Comparison of ENCODE assay signal across 8 mouse cellular contexts in genomic region chr10:76237341-76238225, GRCm38 (mm10). TPM values are rescaled to one million over a fixed set of nuclear protein-coding genes. Genes with fewer than 3 reads are reported as not detected.
DNase-seq lines count a peak whose midpoint lies in the region; ATAC-seq lines count a peak whose summit lies in the region.

Gene Prmt2, minus strand, starts transcription at chr10:76237865.

- WGBS in forebrain, embryonic 14.5 days, result under 1% methylated on average over 47 of the region's 47 CpGs
- WGBS in neural tube, embryonic 15.5 days, result under 1% methylated on average over 47 of the region's 47 CpGs

- H3K36me3 ChIP-seq in forebrain, embryonic 14.5 days (ENCODE audit: control insufficient read depth, insufficient read depth, low read length), result 0 out of 2 replicates have a peak, but pooled peaks cover 5% of the 10 kb centered on the region
- H3K36me3 ChIP-seq in neural tube, embryonic 15.5 days, result no peaks in the 10 kb centered on the region

- peak within 1 kb of the TSS; percentile 69 for H3K4me3 ChIP-seq in forebrain, embryonic 14.5 days (ENCODE audit: low read depth, low read length)
- peak within 1 kb of the TSS; percentile 86 for H3K4me3 ChIP-seq in neural tube, embryonic 15.5 days (replicated peaks)

- H3K9me3 ChIP-seq in forebrain, embryonic 14.5 days (replicated peaks; ENCODE audit: control insufficient read depth, low read length), result no peaks in the 10 kb centered on the region
- no peaks in the 10 kb centered on the region for H3K9me3 ChIP-seq in neural tube, embryonic 15.5 days (replicated peaks)

- H3K4me1 ChIP-seq in forebrain, embryonic 14.5 days (ENCODE audit: control insufficient read depth, insufficient read depth, low read length), result peaks cover 8% of the 10 kb centered on the region
- peaks cover 26% of the 10 kb centered on the region for H3K4me1 ChIP-seq in neural tube, embryonic 15.5 days

- intact Hi-C loops in heart, postnatal 14 days (cut with DNase I), result loop anchor here (2.0 kb wide), 1 partner anchor 17 kb away; no protein-coding TSS in a partner anchor

- H3K9ac ChIP-seq in forebrain, embryonic 14.5 days (ENCODE audit: low read length), result peak within 1 kb of the TSS; percentile 80
- H3K9ac ChIP-seq in neural tube, embryonic 15.5 days (replicated peaks), result peak within 1 kb of the TSS; percentile 86

- no peaks in the 10 kb centered on the region for H3K27me3 ChIP-seq in forebrain, embryonic 14.5 days (replicated peaks; ENCODE audit: control insufficient read depth, insufficient read depth, low read length)
- H3K27me3 ChIP-seq in neural tube, embryonic 15.5 days (replicated peaks), result no peaks in the 10 kb centered on the region

- ATAC-seq in forebrain, embryonic 14.5 days, result peak; percentile 98
- peak; percentile 98 for ATAC-seq in neural tube, embryonic 15.5 days (ENCODE audit: low FRiP score)

- DNase-seq in ES-CJ7 (ENCODE audit: low read depth, low spot score), result peak; percentile 96
- DNase-seq in cerebellum, adult 11 months, result peak; percentile 86
- peak; percentile 97 for DNase-seq in forebrain, embryonic 14.5 days (ENCODE audit: low spot score)
- DNase-seq in heart, postnatal 14 days, result peak; percentile 94
- peak; percentile 88 for DNase-seq in layer of hippocampus, adult 11-12 months (ENCODE audit: low spot score)
- DNase-seq in lung, adult 18-20 months, result peak; percentile 92 to 95
- peak; percentile 88 for DNase-seq in testis, postnatal 14 days (ENCODE audit: low spot score)

- H3K27ac ChIP-seq in forebrain, embryonic 14.5 days (ENCODE audit: low read depth, low read length), result peak within 1 kb of the TSS; percentile 89
- peak within 1 kb of the TSS; percentile 95 for H3K27ac ChIP-seq in neural tube, embryonic 15.5 days (replicated peaks)

- peak within 1 kb of the TSS; percentile 70 for H3K4me2 ChIP-seq in forebrain, embryonic 14.5 days (ENCODE audit: low read length)
- H3K4me2 ChIP-seq in neural tube, embryonic 15.5 days, result peak within 1 kb of the TSS; percentile 70

RNA-seq across cellular contexts. Expression of gene Prmt2, which starts in this region (rescaled TPM):
- 279 and 307 TPM in 2 replicates for polyA plus RNA-seq in forebrain, embryonic 14.5 days (2014; fragmentation: Nextera tagmentation; extraction: Ambion mirVana)
- 10 to 100 TPM; 13.4 to 13.8 TPM for total RNA-seq in heart, postnatal 14 days (2021)
- polyA plus RNA-seq in neural tube, embryonic 15.5 days (2015; fragmentation: Nextera tagmentation; extraction: Ambion mirVana), result 262 and 302 TPM in 2 replicates

Comparison
In these comparisons a context has a peak if more than half of its experiments do, and no peak if none do; other contexts are left out.
1. Peak in every context shown above with its lines: DNase-seq, ATAC-seq, H3K4me3 ChIP-seq and H3K27ac ChIP-seq.